ENCODE assay signal across 7 mouse cellular contexts in genomic region chr10:12866971-12867732, GRCm38 (mm10). TPM values are rescaled to one million over a fixed set of nuclear protein-coding genes. Genes with fewer than 3 reads are reported as not detected.
A peak's percentile ranks its signal among the peaks of the same experiment; 100 is the strongest.
DNase-seq lines count a peak whose midpoint lies in the region; ATAC-seq and TF ChIP-seq lines count a peak whose summit lies in the region.

No protein-coding gene starts in this region.

- ATAC-seq in G1E (ENCODE audit: extremely low read depth, insufficient number of reproducible peaks, low FRiP score, poor library complexity, severe bottlenecking) = peak; percentile 42
- no peak for ATAC-seq in embryonic facial prominence, embryonic 14.5 days (ENCODE audit: low read depth)
- no peak for ATAC-seq in limb, embryonic 14.5 days (ENCODE audit: low FRiP score, low read depth)
- ATAC-seq in midbrain, embryonic 13.5 days = 0 out of 2 replicates have a peak, but pooled peaks have one; percentile 5
- no peak for ATAC-seq in stomach, postnatal 0 days (ENCODE audit: low FRiP score, low TSS enrichment)

- H3K27ac ChIP-seq in embryonic facial prominence, embryonic 14.5 days (replicated peaks; ENCODE audit: low read depth, low read length) = peak overlapping the region; percentile 95
- H3K27ac ChIP-seq in limb, embryonic 14.5 days (replicated peaks; ENCODE audit: low read depth, low read length) = no peak overlapping the region
- H3K27ac ChIP-seq in midbrain, embryonic 13.5 days = no peak overlapping the region
- H3K27ac ChIP-seq in stomach, postnatal 0 days (replicated peaks) = peak overlapping the region; percentile 95

- H3K4me3 ChIP-seq in G1E (ENCODE audit: low read depth, low read length) = peak overlapping the region; percentile 82
- peak overlapping the region; percentile 78 for H3K4me3 ChIP-seq in embryonic facial prominence, embryonic 14.5 days (ENCODE audit: low read depth, low read length)
- peak overlapping the region; percentile 74 for H3K4me3 ChIP-seq in limb, embryonic 14.5 days (replicated peaks; ENCODE audit: low read length)
- H3K4me3 ChIP-seq in midbrain, embryonic 13.5 days (replicated peaks) = peak overlapping the region; percentile 72
- H3K4me3 ChIP-seq in stomach, postnatal 0 days (ENCODE audit: low read depth, low read length) = peak overlapping the region; percentile 75

- no peaks in the 10 kb centered on the region for H3K27me3 ChIP-seq in G1E (ENCODE audit: insufficient read depth, low read length)
- H3K27me3 ChIP-seq in embryonic facial prominence, embryonic 14.5 days (replicated peaks; ENCODE audit: control insufficient read depth, insufficient read depth, low read length) = no peaks in the 10 kb centered on the region
- no peaks in the 10 kb centered on the region for H3K27me3 ChIP-seq in limb, embryonic 14.5 days (ENCODE audit: control insufficient read depth, insufficient read depth, low read length)
- H3K27me3 ChIP-seq in midbrain, embryonic 13.5 days = peaks cover 12% of the 10 kb centered on the region; the same call in 1 of the 2 replicates
- H3K27me3 ChIP-seq in stomach, postnatal 0 days (ENCODE audit: control insufficient read depth, insufficient read depth, low read length) = no peaks in the 10 kb centered on the region

- no peaks in the 10 kb centered on the region for H3K9me3 ChIP-seq in G1E (replicated peaks)
- no peaks in the 10 kb centered on the region for H3K9me3 ChIP-seq in embryonic facial prominence, embryonic 14.5 days (ENCODE audit: control insufficient read depth, low read length)
- H3K9me3 ChIP-seq in limb, embryonic 14.5 days (ENCODE audit: control insufficient read depth, low read length) = no peaks in the 10 kb centered on the region
- no peaks in the 10 kb centered on the region for H3K9me3 ChIP-seq in midbrain, embryonic 13.5 days
- no peaks in the 10 kb centered on the region for H3K9me3 ChIP-seq in stomach, postnatal 0 days (ENCODE audit: control insufficient read depth, low read length)

- peaks cover 59% of the 10 kb centered on the region for H3K4me1 ChIP-seq in G1E (ENCODE audit: insufficient read depth, low read depth, low read length)
- peaks cover 5% of the 10 kb centered on the region; the same call in 1 of the 2 replicates for H3K4me1 ChIP-seq in embryonic facial prominence, embryonic 14.5 days (ENCODE audit: control insufficient read depth, insufficient read depth, low read length)
- H3K4me1 ChIP-seq in limb, embryonic 14.5 days (ENCODE audit: control insufficient read depth, insufficient read depth, low read length) = peaks cover 4% of the 10 kb centered on the region; the same call in 1 of the 2 replicates
- H3K4me1 ChIP-seq in midbrain, embryonic 13.5 days (replicated peaks) = peaks cover 23% of the 10 kb centered on the region
- peaks cover 4% of the 10 kb centered on the region; the same call in 1 of the 2 replicates for H3K4me1 ChIP-seq in stomach, postnatal 0 days (replicated peaks; ENCODE audit: control insufficient read depth, insufficient read depth)

- peak overlapping the region; percentile 81 for H3K4me2 ChIP-seq in embryonic facial prominence, embryonic 14.5 days (ENCODE audit: low read depth, low read length)
- H3K4me2 ChIP-seq in limb, embryonic 14.5 days (replicated peaks; ENCODE audit: low read depth, low read length, severe bottlenecking) = peak overlapping the region; percentile 83
- H3K4me2 ChIP-seq in midbrain, embryonic 13.5 days (replicated peaks) = peak overlapping the region; percentile 95
- peak overlapping the region; percentile 81 for H3K4me2 ChIP-seq in stomach, postnatal 0 days (replicated peaks; ENCODE audit: low read depth)

- peak; percentile 72 for DNase-seq in G1E (ENCODE audit: low spot score)
- DNase-seq in adrenal gland, postnatal 14 days = peak; percentile 66
- DNase-seq in embryonic facial prominence, embryonic 14.5 days (ENCODE audit: low spot score) = peak; percentile 57
- DNase-seq in heart, postnatal 36 days = peak; percentile 40 to 49
- DNase-seq in limb, embryonic 14.5 days (ENCODE audit: low spot score) = peak; percentile 46
- peak; percentile 49 for DNase-seq in stomach, postnatal 0 days (ENCODE audit: low spot score)

- TF ChIP-seq CTCF in G1E (IDR thresholded peaks at IDR 0.05; ENCODE audit: low read depth, low read length) = no peak
- TF ChIP-seq CTCF in stomach, postnatal 0 days (IDR thresholded peaks at IDR 0.05; ENCODE audit: low read depth) = peak; percentile 57

- TF ChIP-seq EP300 in stomach, postnatal 0 days (optimal IDR thresholded peaks at IDR 0.05) = no peak

- no peak for TF ChIP-seq POLR2A in limb, embryonic 14.5 days (IDR thresholded peaks at IDR 0.05; ENCODE audit: borderline replicate concordance, extremely low read depth, insufficient read depth, insufficient read length)

- intact Hi-C loops in heart, postnatal 36 days (cut with DNase I) = loop anchor here (5.0 kb wide), 4 partner anchors 40 to 175 kb away; no protein-coding TSS in a partner anchor

- peaks cover 16% of the 10 kb centered on the region for H3K36me3 ChIP-seq in G1E (replicated peaks)
- H3K36me3 ChIP-seq in embryonic facial prominence, embryonic 14.5 days (ENCODE audit: control insufficient read depth, insufficient read depth, low read length) = no peaks in the 10 kb centered on the region
- no peaks in the 10 kb centered on the region for H3K36me3 ChIP-seq in limb, embryonic 14.5 days (ENCODE audit: control insufficient read depth, insufficient read depth, low read length)
- no peaks in the 10 kb centered on the region for H3K36me3 ChIP-seq in midbrain, embryonic 13.5 days
- H3K36me3 ChIP-seq in stomach, postnatal 0 days (ENCODE audit: control insufficient read depth, insufficient read depth, low read length) = no peaks in the 10 kb centered on the region

- WGBS in embryonic facial prominence, embryonic 14.5 days = 3% methylated on average over 25 of the region's 28 CpGs
- 2% methylated on average over 28 of the region's 28 CpGs for WGBS in limb, embryonic 14.5 days
- 3% methylated on average over 28 of the region's 28 CpGs for WGBS in midbrain, embryonic 13.5 days
- WGBS in stomach, postnatal 0 days = 5% methylated on average over 28 of the region's 28 CpGs

- H3K9ac ChIP-seq in embryonic facial prominence, embryonic 14.5 days (ENCODE audit: low read depth, low read length) = peak overlapping the region; percentile 92
- peak overlapping the region; percentile 88 for H3K9ac ChIP-seq in limb, embryonic 14.5 days (ENCODE audit: low read depth, low read length, severe bottlenecking)
- H3K9ac ChIP-seq in midbrain, embryonic 13.5 days (replicated peaks) = peak overlapping the region; percentile 71
- peak overlapping the region; percentile 86 for H3K9ac ChIP-seq in stomach, postnatal 0 days (ENCODE audit: low read length)

RNA-seq across cellular contexts. Expression of gene Utrn, which starts 2.0 kb away (rescaled TPM):
- total RNA-seq in G1E (2014; fragmentation: Nextera tagmentation) (115 and 132 TPM in 2 replicates), G1E (2017) (64.6 and 71.5 TPM in 2 replicates)
- polyA plus RNA-seq in G1E (2012) = 6.1 and 9.4 TPM in 2 replicates
- 95.5 and 99.1 TPM in 2 replicates for total RNA-seq in adrenal gland, postnatal 14 days (2021)
- 69.2 and 73.3 TPM in 2 replicates for polyA plus RNA-seq in embryonic facial prominence, embryonic 14.5 days (2014; fragmentation: Nextera tagmentation; extraction: Ambion mirVana)
- 10 to 100 TPM; 65.5 to 73.0 TPM for total RNA-seq in heart, postnatal 36 days (2021)
- polyA plus RNA-seq in limb, embryonic 14.5 days (2012; rRNA removed) = 34.1 and 36.9 TPM in 2 replicates
- 76.0 and 82.2 TPM in 2 replicates for polyA plus RNA-seq in limb, embryonic 14.5 days (2014; fragmentation: Nextera tagmentation; extraction: Ambion mirVana)
- polyA plus RNA-seq in midbrain, embryonic 13.5 days (2015; fragmentation: Nextera tagmentation; extraction: Ambion mirVana) = 21.9 and 23.6 TPM in 2 replicates
- polyA plus RNA-seq in stomach, postnatal 0 days (2015; fragmentation: Nextera tagmentation; extraction: Ambion mirVana) = 33.8 and 40.4 TPM in 2 replicates

Comparison
In these comparisons a context has a peak if more than half of its experiments do, and no peak if none do; other contexts are left out.
1. ATAC-seq: peak in G1E (single experiment) and midbrain, embryonic 13.5 days (single experiment); none in embryonic facial prominence, embryonic 14.5 days (single experiment), limb, embryonic 14.5 days (single experiment) and stomach, postnatal 0 days (single experiment).
2. H3K27ac ChIP-seq: peak in embryonic facial prominence, embryonic 14.5 days (single experiment) and stomach, postnatal 0 days (single experiment); none in limb, embryonic 14.5 days (single experiment) and midbrain, embryonic 13.5 days (single experiment).
3. Peak in every context shown above with its lines, with median percentiles within 50 percentile points of each other: DNase-seq, H3K4me3 ChIP-seq, H3K4me2 ChIP-seq and H3K9ac ChIP-seq.